Comparison of ENCODE assay signal across 20 mouse cellular contexts in the genomic region with DNA sequence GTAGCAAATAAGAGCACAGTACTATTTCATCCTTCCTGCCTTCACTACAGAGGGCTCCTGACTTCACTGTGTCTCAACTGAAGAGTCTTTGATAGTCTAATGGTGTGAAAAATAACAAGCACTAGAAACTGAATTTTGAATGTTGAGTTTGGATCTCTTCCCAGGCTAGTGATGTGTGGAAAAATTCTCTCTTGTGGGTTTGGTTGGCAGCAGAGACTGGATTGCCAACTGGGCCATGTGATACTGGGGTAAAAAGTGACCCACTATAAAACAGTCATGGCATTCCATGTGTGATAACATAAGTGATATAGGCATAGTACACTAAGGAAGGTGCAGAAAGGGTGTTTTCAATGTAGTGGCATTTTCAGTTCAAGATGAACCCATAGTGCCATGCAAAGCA.
"Had no signal": no experiment of that assay in that cellular context is flagged by ENCODE, and none has a peak within 500 bp of the region (broad histone marks: within the 10 kb centered on the region; RNA-seq: fewer than 3 reads in every experiment).

No protein-coding gene starts in this region.

- H3K9me3 ChIP-seq: limb, embryonic 10.5 days; limb, embryonic 13.5 days; liver, embryonic 12.5 days; liver, embryonic 15.5 days; lung, embryonic 15.5 days; midbrain, embryonic 10.5 days; midbrain, embryonic 13.5 days; neural tube, embryonic 12.5 days; neural tube, embryonic 15.5 days had no signal

- H3K4me1 ChIP-seq: limb, embryonic 10.5 days; limb, embryonic 13.5 days; liver, embryonic 12.5 days; liver, embryonic 15.5 days; lung, embryonic 15.5 days; megakaryocyte, embryonic 14.5 days; midbrain, embryonic 10.5 days; midbrain, embryonic 13.5 days; neural tube, embryonic 12.5 days; neural tube, embryonic 15.5 days had no signal

- H3K9ac ChIP-seq: limb, embryonic 13.5 days; liver, embryonic 12.5 days; liver, embryonic 15.5 days; lung, embryonic 15.5 days; midbrain, embryonic 13.5 days; neural tube, embryonic 12.5 days; neural tube, embryonic 15.5 days had no signal

- H3K27ac ChIP-seq: kidney, postnatal 0 days; limb, embryonic 10.5 days; limb, embryonic 13.5 days; liver, embryonic 12.5 days; liver, embryonic 15.5 days; lung, embryonic 15.5 days; midbrain, embryonic 10.5 days; midbrain, embryonic 13.5 days; neural tube, embryonic 12.5 days; neural tube, embryonic 15.5 days; stomach, postnatal 0 days had no signal

- H3K4me2 ChIP-seq: limb, embryonic 13.5 days; liver, embryonic 12.5 days; liver, embryonic 15.5 days; lung, embryonic 15.5 days; midbrain, embryonic 13.5 days; neural tube, embryonic 12.5 days; neural tube, embryonic 15.5 days had no signal

- H3K4me3 ChIP-seq: limb, embryonic 10.5 days; limb, embryonic 13.5 days; liver, embryonic 12.5 days; liver, embryonic 15.5 days; lung, embryonic 15.5 days; megakaryocyte, embryonic 14.5 days; midbrain, embryonic 10.5 days; midbrain, embryonic 13.5 days; neural tube, embryonic 12.5 days; neural tube, embryonic 15.5 days had no signal

- H3K27me3 ChIP-seq: limb, embryonic 13.5 days; liver, embryonic 12.5 days; liver, embryonic 15.5 days; lung, embryonic 15.5 days; megakaryocyte, embryonic 14.5 days; midbrain, embryonic 13.5 days; neural tube, embryonic 12.5 days; neural tube, embryonic 15.5 days had no signal

- DNase-seq: kidney, adult 2 months; kidney, postnatal 25 days; liver; lung, adult 18-20 months; lung, postnatal 10 days; lung, postnatal 36 days; thymus, adult 18-20 months; thymus, postnatal 36 days had no signal

- ATAC-seq: liver, embryonic 12.5 days; midbrain, embryonic 13.5 days had no signal

- H3K36me3 ChIP-seq: limb, embryonic 10.5 days; limb, embryonic 13.5 days; liver, embryonic 12.5 days; liver, embryonic 15.5 days; lung, embryonic 15.5 days; midbrain, embryonic 10.5 days; midbrain, embryonic 13.5 days; neural tube, embryonic 12.5 days; neural tube, embryonic 15.5 days had no signal
